Mouse (Mus musculus): Measurements from ENCODE around the gene Uqcc3. TPM values are rescaled to one million over a fixed set of nuclear protein-coding genes. Genes with fewer than 3 reads are reported as not detected.
"Not testable (repeated sequence)": the region's sequence is repeated elsewhere in the genome, so short reads cannot be mapped to it uniquely, and the experiment has no call there.

Uqcc3 gene
- polyA plus RNA-seq, 1 experiment from 2014 or later, result 73.5 TPM

DNA sequence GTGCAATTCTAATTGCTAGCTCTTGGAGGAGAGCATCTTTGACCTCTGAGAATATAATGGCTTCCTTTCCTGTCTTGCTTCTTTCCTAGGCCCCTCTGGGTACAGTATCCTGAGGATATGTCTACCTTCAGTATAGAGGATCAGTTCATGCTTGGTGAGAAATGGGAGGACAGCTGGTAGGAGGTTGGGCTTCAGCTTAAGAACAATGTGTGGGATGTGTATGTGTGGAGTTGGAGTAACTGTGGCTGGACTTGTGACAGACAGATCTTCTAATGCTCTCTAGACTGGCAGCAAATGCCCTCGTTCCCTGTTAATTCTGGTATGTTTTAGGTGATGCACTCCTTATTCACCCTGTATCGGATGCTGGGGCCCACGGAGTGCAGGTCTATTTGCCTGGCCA lies 33.5 kb upstream of the Uqcc3 start:
- no peak overlapping the region for H3K4me3 ChIP-seq
- no peak overlapping the region for H3K4me2 ChIP-seq
- H3K9me3 ChIP-seq, result no peaks in the 10 kb centered on the region
- H3K9ac ChIP-seq, result no peak overlapping the region
- 93% methylated on average over 3 of the region's 3 CpGs for WGBS
- H3K36me3 ChIP-seq, result peaks cover 80% of the 10 kb centered on the region
- H3K27ac ChIP-seq (replicated peaks), result no peak overlapping the region
- H3K4me1 ChIP-seq (replicated peaks), result no peaks in the 10 kb centered on the region
- no peaks in the 10 kb centered on the region for H3K27me3 ChIP-seq
- ATAC-seq (ENCODE audit: low read depth), result no peak

DNA sequence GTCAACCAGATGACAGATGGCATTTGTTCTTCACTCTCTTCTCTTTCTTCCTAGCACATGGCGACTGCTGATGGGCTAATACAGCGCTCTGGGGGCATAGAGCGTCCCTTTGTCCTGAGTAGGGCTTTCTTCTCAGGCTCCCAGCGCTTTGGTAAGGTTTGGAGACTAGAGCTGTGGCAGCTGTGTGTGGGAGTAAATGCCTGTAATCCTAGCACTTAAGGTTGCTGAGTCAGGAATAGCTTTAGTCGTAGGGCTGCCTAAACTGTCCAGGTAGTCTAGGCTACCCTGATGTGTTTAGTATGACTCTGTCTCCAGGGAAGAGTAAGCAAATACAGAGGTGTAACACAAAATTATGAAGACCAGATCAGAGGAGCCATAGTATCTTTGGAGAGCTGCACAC lies 31.1 kb upstream of the Uqcc3 start:
- H3K4me1 ChIP-seq (replicated peaks), result no peaks in the 10 kb centered on the region
- H3K27ac ChIP-seq (replicated peaks), result no peak overlapping the region
- peaks cover 100% of the 10 kb centered on the region for H3K36me3 ChIP-seq
- 93% methylated on average over 5 of the region's 5 CpGs for WGBS
- no peak overlapping the region for H3K9ac ChIP-seq
- no peaks in the 10 kb centered on the region for H3K9me3 ChIP-seq
- no peaks in the 10 kb centered on the region for H3K27me3 ChIP-seq
- no peak for ATAC-seq (ENCODE audit: low read depth)
- no peak overlapping the region for H3K4me2 ChIP-seq
- no peak overlapping the region for H3K4me3 ChIP-seq

DNA sequence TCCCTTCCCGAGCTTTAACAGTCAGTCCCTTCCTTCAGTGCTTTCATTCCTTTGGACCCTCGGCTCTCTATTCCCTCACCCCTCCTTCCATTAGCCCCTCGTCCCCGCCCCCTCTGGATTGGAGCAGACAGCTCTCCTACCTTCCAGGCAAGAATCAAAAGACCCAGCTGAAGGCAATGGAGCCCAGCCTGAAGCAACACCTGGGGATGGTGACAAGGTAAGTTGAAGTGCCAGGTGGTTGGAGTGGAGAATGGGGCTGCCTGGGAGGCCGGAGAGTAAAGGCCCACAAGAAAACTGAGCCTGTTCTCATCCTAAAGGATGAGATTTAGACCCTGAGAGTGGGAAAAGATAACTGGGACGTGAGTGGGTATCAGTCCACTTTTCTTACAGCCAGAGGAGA lies 27.8 kb upstream of the Uqcc3 start:
- Histone ChIP-seq H3K9me3 (no peaks in the 10 kb centered on the region), H3K27ac (replicated peaks) (no peak overlapping the region), H3K9ac (no peak overlapping the region), H3K36me3 (peaks cover 97% of the 10 kb centered on the region), H3K4me1 (replicated peaks) (no peaks in the 10 kb centered on the region), H3K4me3 (no peak overlapping the region), H3K4me2 (no peak overlapping the region), H3K27me3 (no peaks in the 10 kb centered on the region)
- ATAC-seq (ENCODE audit: low read depth), result no peak
- 90% methylated on average over 6 of the region's 6 CpGs for WGBS

DNA sequence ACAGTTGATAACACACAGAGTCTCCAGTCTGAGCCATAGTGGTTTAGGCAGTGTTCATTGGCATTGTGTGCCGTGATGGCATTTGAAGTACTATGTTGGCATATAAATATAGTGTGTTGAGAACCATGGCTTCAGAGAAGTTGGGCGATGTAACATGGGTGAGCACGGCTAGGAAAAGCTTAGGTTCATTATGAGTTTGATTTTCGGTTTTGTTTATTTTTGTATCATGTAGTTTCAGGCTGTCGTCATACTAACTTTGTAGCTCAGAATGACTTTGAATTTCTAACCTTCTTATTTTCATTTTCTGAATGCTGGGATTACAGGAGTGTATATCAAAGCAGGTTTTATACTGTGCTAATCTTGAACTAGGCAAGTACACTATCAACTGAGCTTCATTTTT lies 22.7 kb upstream of the Uqcc3 start:
- Histone ChIP-seq H3K9ac (no peak overlapping the region), H3K27me3 (no peaks in the 10 kb centered on the region), H3K9me3 (no peaks in the 10 kb centered on the region), H3K4me3 (no peak overlapping the region), H3K36me3 (peaks cover 64% of the 10 kb centered on the region), H3K27ac (replicated peaks) (no peak overlapping the region), H3K4me2 (no peak overlapping the region), H3K4me1 (replicated peaks) (peaks cover 25% of the 10 kb centered on the region)
- ATAC-seq (ENCODE audit: low read depth), result no peak
- WGBS, result 94% methylated on average over 5 of the region's 5 CpGs

DNA sequence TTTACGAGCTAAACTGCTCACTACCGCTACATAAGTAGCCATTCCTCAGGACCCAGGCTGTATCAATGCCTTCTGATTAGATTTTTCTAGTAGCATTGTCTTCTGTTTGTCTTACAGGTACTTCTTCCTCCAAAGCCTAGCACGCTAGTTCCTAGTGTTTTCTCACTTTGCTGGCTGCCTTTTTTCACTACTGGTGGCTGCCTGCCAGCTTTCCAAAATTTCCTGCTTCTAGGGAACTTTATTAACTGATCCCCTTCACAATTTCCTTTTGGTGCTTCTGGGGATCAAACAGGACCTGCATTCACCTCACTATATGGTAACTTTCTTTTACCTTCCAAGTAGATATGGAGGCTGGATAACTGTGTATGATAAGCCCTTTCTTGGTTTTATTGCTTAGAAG lies 18.4 kb upstream of the Uqcc3 start:
- Histone ChIP-seq H3K4me3 (peak overlapping the region; percentile 98), H3K9me3 (no peaks in the 10 kb centered on the region), H3K4me2 (peak overlapping the region; percentile 96), H3K36me3 (peaks cover 40% of the 10 kb centered on the region), H3K9ac (peak overlapping the region; percentile 95), H3K27ac (replicated peaks) (no peak overlapping the region), H3K4me1 (replicated peaks) (peaks cover 43% of the 10 kb centered on the region), H3K27me3 (no peaks in the 10 kb centered on the region)
- ATAC-seq (ENCODE audit: low read depth), result no peak
- whole genome bisulfite sequencing, result 56% methylated on average over 3 of the region's 3 CpGs

DNA sequence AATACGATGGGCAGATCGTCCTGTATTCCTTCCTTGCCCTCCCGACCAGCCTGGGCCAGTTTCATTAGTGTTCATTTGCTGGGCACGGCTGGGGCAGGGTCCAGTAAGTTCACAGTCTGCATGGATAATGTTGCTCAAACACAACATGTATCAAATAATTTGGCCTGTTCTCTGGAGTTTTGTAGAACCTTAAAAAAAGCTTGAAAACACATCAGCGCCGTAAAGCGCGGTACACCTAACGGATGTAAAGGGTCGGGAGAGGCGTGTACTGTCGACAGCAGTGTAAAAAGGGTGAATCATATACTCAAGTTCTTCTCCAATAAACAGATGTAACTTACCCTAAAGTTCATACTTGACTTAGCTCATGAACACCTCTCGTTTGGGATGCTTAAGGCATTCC lies 17.9 kb upstream of the Uqcc3 start:
- H3K9me3 ChIP-seq, result no peaks in the 10 kb centered on the region
- peak overlapping the region; percentile 96 for H3K4me2 ChIP-seq
- WGBS, result 14% methylated on average over 13 of the region's 13 CpGs
- H3K4me1 ChIP-seq (replicated peaks), result peaks cover 48% of the 10 kb centered on the region
- peak overlapping the region; percentile 90 for H3K27ac ChIP-seq (replicated peaks)
- H3K9ac ChIP-seq, result peak overlapping the region; percentile 95
- peak overlapping the region; percentile 98 for H3K4me3 ChIP-seq
- no peaks in the 10 kb centered on the region for H3K27me3 ChIP-seq
- ATAC-seq (ENCODE audit: low read depth), result no peak
- peaks cover 36% of the 10 kb centered on the region for H3K36me3 ChIP-seq

DNA sequence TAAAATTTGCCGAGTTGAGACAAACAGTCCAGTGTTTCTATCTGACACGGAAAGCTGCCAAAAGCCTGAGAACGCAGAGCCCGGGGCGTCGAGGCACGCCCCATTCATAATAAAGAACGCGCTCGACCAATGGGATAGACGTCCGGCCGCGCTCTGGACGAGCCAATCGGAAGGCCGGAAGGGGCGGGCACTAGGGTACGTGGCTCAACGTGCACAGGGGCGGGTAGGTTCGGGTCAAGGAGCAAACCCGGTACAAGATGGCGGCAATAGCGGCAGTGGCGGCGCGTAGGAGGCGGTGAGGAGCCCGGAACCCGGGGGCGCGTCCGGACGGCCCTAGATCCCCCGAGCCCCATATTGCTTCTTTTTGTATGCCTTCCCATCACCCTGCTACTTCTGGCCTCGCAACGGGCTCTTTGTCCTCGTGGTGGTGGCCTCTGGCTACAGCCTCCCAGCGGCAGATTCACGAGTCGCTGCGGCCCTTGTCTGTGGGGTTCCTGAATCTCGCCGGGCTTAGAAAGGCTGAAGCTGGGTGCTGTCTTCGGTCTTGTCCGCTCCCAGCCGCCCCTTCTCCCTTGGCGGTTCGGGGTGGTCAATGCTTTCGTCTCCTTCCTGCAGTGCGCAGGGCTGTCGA lies 17.3 kb upstream of the Uqcc3 start, which contains the start of gene Ganab:
Gene Ganab (plus strand): TSS at position 207 of the 631 bp plus-strand sequence.
- Histone ChIP-seq H3K9me3 (no peaks in the 10 kb centered on the region), H3K4me1 (replicated peaks) (peaks cover 52% of the 10 kb centered on the region), H3K27me3 (no peaks in the 10 kb centered on the region), H3K4me2 (peak within 1 kb of the TSS; percentile 96), H3K27ac (replicated peaks) (peak within 1 kb of the TSS; percentile 90), H3K9ac (peak within 1 kb of the TSS; percentile 95), H3K36me3 (peaks cover 31% of the 10 kb centered on the region), H3K4me3 (peak within 1 kb of the TSS; percentile 98)
- WGBS, result under 1% methylated on average over 53 of the region's 53 CpGs
- ATAC-seq (ENCODE audit: low read depth), result peak; percentile 98

DNA sequence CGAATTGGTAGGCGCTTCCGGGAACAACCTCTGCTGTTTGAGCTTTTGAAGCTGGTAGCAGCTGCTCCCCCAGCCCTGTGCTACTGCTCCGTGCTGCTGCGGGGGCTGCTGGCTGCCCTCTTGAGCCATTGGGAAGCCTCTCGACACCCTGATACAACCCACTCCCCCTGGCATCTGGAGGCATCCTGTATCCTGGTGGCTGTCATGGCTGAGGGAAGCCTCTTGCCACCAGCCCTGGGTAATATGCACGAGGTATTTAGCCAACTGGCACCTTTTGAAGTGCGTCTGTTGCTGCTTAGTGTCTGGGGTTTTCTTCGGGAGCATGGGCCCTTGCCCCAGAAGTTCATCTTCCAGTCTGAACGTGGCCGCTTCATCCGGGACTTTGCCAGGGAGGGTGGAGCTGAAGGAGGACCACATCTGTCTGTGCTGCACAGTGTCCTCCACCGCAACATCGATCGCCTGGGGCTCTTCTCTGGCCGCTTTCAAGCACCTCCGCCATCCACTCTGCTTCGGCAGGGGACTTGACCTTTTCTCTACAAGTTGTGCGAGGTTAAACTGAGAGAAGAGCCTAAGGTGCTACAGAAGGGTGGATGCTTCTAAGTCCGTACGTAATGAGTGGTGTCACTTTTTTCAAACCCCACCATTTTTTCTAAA lies 16.6 kb upstream of the Uqcc3 start:
- WGBS, result 18% methylated on average over 21 of the region's 21 CpGs
- H3K27me3 ChIP-seq, H3K9me3 ChIP-seq: not testable (repeated sequence)
- H3K4me1 ChIP-seq (replicated peaks), result peaks cover 55% of the 10 kb centered on the region
- peak overlapping the region; percentile 98 for H3K4me3 ChIP-seq
- H3K36me3 ChIP-seq, result peaks cover 26% of the 10 kb centered on the region
- H3K4me2 ChIP-seq, result peak overlapping the region; percentile 96
- peak overlapping the region; percentile 85 for H3K27ac ChIP-seq (replicated peaks)
- peak; percentile 68 for ATAC-seq (ENCODE audit: low read depth)
- peak overlapping the region; percentile 95 for H3K9ac ChIP-seq

DNA sequence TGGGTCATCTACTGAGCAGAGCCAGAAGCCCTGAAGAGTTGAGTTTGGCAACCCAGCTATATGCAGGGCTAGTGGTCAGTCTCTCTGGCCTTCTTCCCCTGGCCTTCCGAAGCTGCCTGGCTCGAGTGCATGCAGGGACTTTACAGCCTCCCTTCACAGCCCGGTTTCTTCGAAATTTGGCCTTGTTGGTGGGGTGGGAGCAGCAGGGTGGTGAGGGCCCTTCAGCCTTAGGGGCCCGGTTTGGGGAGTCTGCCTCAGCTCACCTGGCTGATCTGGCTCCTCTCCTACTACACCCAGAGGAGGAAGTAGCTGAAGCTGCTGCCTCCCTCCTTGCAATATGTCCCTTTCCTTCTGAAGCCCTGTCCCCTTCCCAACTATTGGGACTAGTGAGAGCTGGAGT lies 15.5 kb upstream of the Uqcc3 start:
- Histone ChIP-seq H3K9ac (peak overlapping the region; percentile 95), H3K4me1 (replicated peaks) (peaks cover 53% of the 10 kb centered on the region), H3K36me3 (peaks cover 21% of the 10 kb centered on the region), H3K27ac (replicated peaks) (peak overlapping the region; percentile 85; the same call in 1 of the 2 replicates)
- H3K27me3 ChIP-seq; H3K4me2 ChIP-seq; H3K4me3 ChIP-seq; ATAC-seq (ENCODE audit: low read depth); H3K9me3 ChIP-seq: not testable (repeated sequence)
- WGBS, result 89% methylated on average over 5 of the region's 5 CpGs

DNA sequence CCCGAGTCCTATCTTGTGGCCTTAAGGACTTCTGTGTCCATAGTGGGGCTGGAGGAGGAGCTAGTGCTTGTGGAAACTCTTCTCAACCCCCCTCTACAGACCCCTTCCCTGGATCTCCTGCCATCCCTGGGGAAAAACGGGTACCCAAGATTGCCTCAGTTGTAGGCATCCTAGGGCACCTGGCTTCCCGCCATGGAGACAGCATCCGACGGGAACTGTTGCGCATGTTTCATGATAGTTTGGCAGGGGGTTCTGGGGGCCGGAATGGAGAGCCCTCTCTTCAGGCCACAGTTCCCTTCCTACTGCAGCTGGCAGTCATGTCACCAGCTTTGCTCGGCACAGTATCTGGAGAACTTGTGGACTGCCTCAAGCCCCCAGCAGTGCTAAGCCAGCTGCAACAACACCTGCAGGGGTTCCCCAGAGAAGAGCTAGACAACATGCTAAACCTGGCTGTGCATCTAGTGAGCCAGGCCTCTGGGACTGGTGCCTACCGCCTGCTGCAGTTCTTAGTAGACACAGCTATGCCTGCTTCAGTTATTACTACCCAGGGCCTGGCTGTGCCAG lies 14.8 kb upstream of the Uqcc3 start:
- H3K4me3 ChIP-seq, result no peak overlapping the region
- no peaks in the 10 kb centered on the region for H3K9me3 ChIP-seq
- no peak overlapping the region for H3K4me2 ChIP-seq
- no peak overlapping the region for H3K27ac ChIP-seq (replicated peaks)
- peaks cover 48% of the 10 kb centered on the region for H3K4me1 ChIP-seq (replicated peaks)
- H3K9ac ChIP-seq, result 0 out of 2 replicates have a peak overlapping the region, but pooled peaks have one; percentile 13
- 97% methylated on average over 9 of the region's 9 CpGs for WGBS
- no peaks in the 10 kb centered on the region for H3K27me3 ChIP-seq
- peaks cover 27% of the 10 kb centered on the region for H3K36me3 ChIP-seq
- no peak for ATAC-seq (ENCODE audit: low read depth)

DNA sequence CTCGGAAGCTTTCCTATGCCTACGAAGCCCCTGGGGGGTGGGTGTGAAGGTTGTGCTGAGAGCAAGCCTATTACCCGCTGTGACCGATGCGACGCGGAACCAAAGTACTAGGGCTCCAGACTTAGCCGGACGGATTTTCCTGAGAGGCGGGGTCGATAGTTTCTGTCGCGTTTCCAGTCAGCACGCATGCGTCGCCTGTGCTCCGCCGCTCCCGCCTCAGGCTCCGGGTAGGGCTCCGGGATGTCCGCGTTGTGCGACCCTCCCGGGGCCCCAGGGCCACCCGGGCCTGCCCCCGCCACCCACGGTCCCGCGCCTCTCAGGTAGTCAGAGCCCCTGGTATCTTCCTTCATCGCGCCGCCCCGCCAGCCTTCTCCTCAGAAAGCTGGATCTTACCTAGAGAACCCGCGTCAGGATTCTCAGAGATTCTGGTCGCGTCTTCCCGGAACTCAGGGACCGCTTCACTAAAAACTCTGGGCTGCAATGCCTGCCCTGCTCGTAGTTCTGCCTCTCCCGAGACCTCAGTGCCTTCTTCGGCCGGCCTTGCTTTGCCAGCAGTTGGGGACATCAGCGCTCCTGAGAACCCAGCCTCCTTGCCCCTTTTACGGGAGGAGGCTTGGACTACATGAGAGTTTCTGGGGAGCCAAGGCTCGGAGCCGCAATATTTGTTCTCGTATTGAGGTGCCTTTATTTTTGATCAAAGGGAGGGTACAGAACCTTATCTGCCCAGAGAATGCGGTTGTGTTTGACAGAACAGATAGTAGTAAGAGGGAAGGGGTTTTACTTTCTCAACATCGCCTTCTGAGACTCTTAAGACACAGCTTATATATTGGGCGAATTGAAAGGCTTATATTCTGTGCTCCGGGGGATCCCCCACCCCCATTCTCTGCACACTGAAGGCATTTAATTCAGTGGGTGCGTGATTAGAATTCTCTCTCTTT lies 12.4 kb upstream of the Uqcc3 start, which contains the start of gene Ints5:
Gene Ints5 (plus strand): TSS at position 177 of the 938 bp plus-strand sequence.
- H3K9ac ChIP-seq, result peak within 1 kb of the TSS; percentile 97
- peak within 1 kb of the TSS; percentile 97 for H3K4me2 ChIP-seq
- peaks cover 42% of the 10 kb centered on the region for H3K4me1 ChIP-seq (replicated peaks)
- WGBS, result 3% methylated on average over 54 of the region's 54 CpGs
- peaks cover 32% of the 10 kb centered on the region for H3K36me3 ChIP-seq
- peak within 1 kb of the TSS; percentile 85 for H3K4me3 ChIP-seq
- no peaks in the 10 kb centered on the region for H3K27me3 ChIP-seq
- ATAC-seq (ENCODE audit: low read depth), result peak; percentile 21
- no peaks in the 10 kb centered on the region for H3K9me3 ChIP-seq
- peak within 1 kb of the TSS; percentile 90 for H3K27ac ChIP-seq (replicated peaks)
